Mouse (Mus musculus): ENCODE results near the gene Tmem238. TPM values are rescaled to one million over a fixed set of nuclear protein-coding genes. Genes with fewer than 3 reads are reported as not detected.

The Tmem238 gene
- total RNA-seq, 2 experiments from 2014 or later = 4.3 to 5.4 TPM

DNA sequence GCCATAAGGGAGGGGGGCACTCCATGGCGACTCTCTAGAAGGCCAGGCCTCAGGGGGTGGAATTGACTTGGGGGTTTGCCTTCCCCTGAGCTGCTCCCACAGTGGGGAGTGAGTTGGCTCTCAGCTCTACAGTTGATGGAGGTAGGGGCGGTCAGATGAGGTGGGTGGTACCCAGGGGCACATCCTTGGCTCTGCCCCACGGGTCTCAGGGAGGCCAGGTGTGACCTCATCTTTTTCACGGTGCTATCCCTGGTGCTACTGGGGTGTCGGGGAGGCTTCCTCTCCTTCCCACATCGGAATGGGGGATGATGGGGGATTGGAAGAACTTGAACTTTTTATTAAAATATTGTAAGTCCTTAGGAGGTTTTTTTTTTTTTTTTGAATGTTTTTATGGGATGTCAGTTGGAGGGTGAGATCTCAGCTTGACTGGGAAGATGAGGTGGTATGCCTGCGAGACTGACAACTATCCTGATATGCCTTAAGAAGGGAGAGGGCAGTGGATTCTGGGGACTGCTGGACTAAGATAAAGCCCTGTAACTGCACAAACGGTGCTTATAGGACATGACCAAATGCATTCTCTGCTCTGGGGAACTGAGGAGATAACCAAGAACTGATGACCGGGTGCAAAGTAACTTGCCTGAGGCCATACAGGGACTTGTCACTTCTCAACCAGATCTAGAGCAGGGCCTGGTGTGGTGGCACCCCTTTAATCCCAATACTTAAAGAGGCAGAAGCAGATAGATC lies 42.1 kb downstream of the Tmem238 start:
- no peak for DNase-seq (ENCODE audit: low spot score in 2 of 2)

DNA sequence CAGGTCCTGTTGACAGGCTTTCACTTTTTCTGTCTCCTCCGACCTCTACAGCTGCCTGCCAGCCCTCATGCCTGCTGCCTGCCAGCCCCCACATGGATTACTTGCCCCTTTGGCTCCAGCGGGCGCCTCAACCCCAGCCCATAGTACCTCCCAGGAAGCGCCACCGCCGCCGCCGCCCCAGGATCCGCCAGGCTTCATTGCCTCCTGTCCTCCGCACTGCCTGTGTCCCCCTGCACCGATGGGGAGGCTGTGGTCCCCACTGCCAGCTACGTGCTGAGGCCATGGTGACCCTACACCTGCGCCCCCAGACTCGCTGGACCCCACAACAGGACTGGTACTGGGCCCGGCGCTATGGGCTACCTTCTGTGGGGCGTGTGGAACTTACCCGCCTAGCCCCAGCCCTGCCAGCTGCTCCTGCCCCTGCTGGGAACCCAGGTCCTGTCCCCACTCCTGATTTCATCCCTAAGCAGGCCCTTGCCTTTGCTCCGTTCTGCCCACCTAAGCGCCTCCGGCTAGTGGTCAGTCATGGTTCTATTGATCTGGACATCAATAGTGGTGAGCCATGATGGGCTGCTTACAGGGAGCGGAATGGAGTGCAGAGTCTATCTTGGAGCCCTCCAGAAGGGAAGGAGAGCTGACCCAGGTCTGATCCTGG lies 43.0 kb downstream of the Tmem238 start:
- no peak for DNase-seq (ENCODE audit: low spot score in 2 of 2)

GRCm38 (mm10) chr7:4744886-4745285 lies 44.6 kb downstream of the Tmem238 start:
- no peak for DNase-seq (ENCODE audit: low spot score in 2 of 2)

- no peak for DNase-seq (ENCODE audit: low spot score in 2 of 2)
Measured at GRCm38 (mm10) chr7:4743354-4743753, 46.1 kb downstream of the Tmem238 start.

DNA sequence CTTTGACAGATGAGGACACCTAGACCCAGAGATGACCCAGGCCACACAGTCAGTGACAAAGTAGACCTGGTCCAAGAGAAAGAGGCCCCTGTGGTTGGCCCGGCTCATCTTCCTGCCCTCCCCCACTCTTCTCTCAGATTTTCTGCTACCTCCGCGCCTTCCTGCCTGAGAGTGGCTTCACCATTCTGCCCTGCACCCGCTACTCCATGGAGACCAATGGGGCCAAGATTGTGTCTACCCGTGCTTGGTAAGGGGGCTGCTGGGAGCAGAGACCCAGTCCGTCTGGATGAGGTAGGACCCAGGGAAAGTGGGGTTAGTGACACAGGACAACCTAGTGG lies 47.0 kb downstream of the Tmem238 start:
- no peak for DNase-seq (ENCODE audit: low spot score in 2 of 2)

GRCm38 (mm10) chr7:4741672-4742481 lies 47.6 kb downstream of the Tmem238 start:
- no peak for DNase-seq (ENCODE audit: low spot score in 2 of 2)

- peak; percentile 46 to 51 for DNase-seq (ENCODE audit: low spot score in 2 of 2)
Measured at GRCm38 (mm10) chr7:4741151-4741550, 48.3 kb downstream of the Tmem238 start.

DNA sequence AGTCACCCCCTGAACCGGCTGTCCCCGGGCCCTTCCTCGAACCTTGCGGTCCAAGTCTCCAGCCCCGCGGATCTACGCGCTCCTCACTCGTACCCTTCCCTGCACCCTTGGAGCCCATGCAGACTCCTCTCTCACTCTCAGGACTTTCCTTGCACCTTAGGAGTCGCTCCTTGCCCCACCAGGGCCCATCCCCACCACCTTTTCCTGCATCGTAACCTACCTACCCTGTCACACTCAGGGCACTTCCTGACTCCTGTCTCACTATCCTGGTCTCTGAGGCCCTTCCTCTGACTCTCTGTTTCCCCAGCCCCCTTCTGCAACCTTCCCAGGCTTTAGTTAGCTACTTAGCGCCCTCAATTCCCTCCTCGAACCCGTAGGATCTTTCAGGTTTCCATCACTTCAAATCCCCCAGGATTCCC lies 49.1 kb downstream of the Tmem238 start:
- no peak for DNase-seq (ENCODE audit: low spot score in 2 of 2)

DNA sequence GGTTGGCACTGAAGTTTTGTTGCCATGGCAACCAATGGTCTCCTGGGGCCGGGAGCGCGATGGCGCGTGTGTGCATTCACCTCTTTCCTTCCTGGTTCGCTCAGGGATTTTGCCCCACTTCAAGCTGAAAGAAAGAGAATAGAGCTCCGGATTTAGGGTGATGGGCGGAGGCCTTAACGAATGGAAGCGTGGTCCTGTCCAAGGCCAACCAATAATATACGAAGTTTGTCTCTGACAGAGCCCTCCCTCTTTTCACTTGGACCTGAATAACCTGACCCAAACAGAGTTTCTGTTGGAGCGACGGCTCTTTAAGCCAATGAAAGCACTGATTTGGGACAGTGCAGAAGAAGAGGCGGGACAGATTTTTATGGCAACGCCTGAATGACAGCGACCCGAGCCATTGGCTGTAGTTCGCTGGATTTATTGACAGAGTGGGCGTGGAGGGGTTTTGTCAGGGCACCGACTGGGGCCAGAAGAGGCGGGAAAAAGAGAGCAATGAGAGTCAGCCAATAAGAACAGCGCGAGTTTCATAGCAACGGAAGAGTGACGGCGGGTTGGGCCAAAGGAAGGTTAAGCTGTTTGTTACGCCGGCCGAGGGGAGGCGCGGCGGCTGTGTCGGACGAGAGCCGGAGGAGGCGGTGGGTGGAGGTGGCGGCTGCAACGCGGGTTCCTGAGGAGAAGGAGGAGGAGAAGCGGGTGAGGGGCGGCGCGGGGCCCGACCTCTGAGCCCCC lies 49.7 kb downstream of the Tmem238 start, which contains the start of gene Kmt5c:
Kmt5c (plus strand) TSS at position 572 of the 732 bp plus-strand sequence.
- DNase-seq (ENCODE audit: low spot score in 2 of 2) = peak; percentile 97

GRCm38 (mm10) chr7:4739041-4739543 lies 50.4 kb downstream of the Tmem238 start:
- DNase-seq (ENCODE audit: low spot score in 2 of 2) = no peak

Other genes with a start within 250 kb of the Tmem238 start
- 100 to 1,000 TPM; 203 to 205 TPM for gene Syt5, start 242.1 kb downstream of the Tmem238 start, total RNA-seq (2021)
- gene Ptprh, start 185.6 kb downstream of the Tmem238 start, total RNA-seq (2021) = 1 to 10 TPM; 1.1 TPM
- gene Tmem86b, start 158.2 kb downstream of the Tmem238 start, total RNA-seq (2021) = 10 to 100 TPM; 13.9 to 18.5 TPM
- gene Ppp6r1, start 130.6 kb downstream of the Tmem238 start, total RNA-seq (2021) = 100 to 1,000 TPM; 112 to 121 TPM
- gene Hspbp1, start 104.6 kb downstream of the Tmem238 start, total RNA-seq (2021) = 10 to 100 TPM; 93.2 to 97.2 TPM
- gene Brsk1, start 99.1 kb downstream of the Tmem238 start, total RNA-seq (2021) = 100 to 1,000 TPM; 280 to 313 TPM
- not detected for gene Tmem150b, start 64.4 kb downstream of the Tmem238 start, total RNA-seq (2021)
- 10 to 100 TPM; 43.5 to 45.9 TPM for gene Kmt5c, start 49.5 kb downstream of the Tmem238 start, total RNA-seq (2021)
- gene Cox6b2, start 36.6 kb downstream of the Tmem238 start, total RNA-seq (2021) = 1 to 10 TPM; 6.5 to 9.8 TPM
- not detected for gene Fam71e2, start 18.4 kb downstream of the Tmem238 start, total RNA-seq (2021)
- under 1 TPM; 0.38 to 0.41 TPM for gene Il11, start 6.8 kb downstream of the Tmem238 start, total RNA-seq (2021)
- gene Tmem190, start 6.7 kb downstream of the Tmem238 start, total RNA-seq (2021) = not detected
- 100 to 1,000 TPM; 540 to 663 TPM for gene Rpl28, start 3.2 kb upstream of the Tmem238 start, total RNA-seq (2021)
- 100 to 1,000 TPM; 129 to 166 TPM for gene Ube2s, start 22.9 kb upstream of the Tmem238 start, total RNA-seq (2021)
- gene Shisa7, start 55.0 kb upstream of the Tmem238 start, total RNA-seq (2021) = 100 to 1,000 TPM; 107 to 116 TPM
- gene Isoc2b, start 80.6 kb upstream of the Tmem238 start, total RNA-seq (2021) = 1 to 10 TPM; 3.0 to 4.3 TPM
- 1 to 10 TPM; 7.2 to 8.2 TPM for gene Isoc2a, start 87.5 kb upstream of the Tmem238 start, total RNA-seq (2021)
- gene Gm36210, start 116.9 kb upstream of the Tmem238 start, total RNA-seq (2021) = under 1 TPM in 1 of 2 experiments, not detected in 1; 0.45 TPM
- gene Zfp628, start 125.6 kb upstream of the Tmem238 start, total RNA-seq (2021) = 10 to 100 TPM; 14.3 TPM
- 10 to 100 TPM; 57.9 to 67.4 TPM for gene Nat14, start 132.4 kb upstream of the Tmem238 start, total RNA-seq (2021)
- 1 to 10 TPM; 2.9 to 3.0 TPM for gene Ssc5d, start 136.1 kb upstream of the Tmem238 start, total RNA-seq (2021)
- gene Sbk2, start 174.8 kb upstream of the Tmem238 start, total RNA-seq (2021) = not detected
- under 1 TPM; 0.40 to 0.57 TPM for gene Sbk3, start 181.5 kb upstream of the Tmem238 start, total RNA-seq (2021)
- 10 to 100 TPM; 38.2 to 46.0 TPM for gene Zfp579, start 206.5 kb upstream of the Tmem238 start, total RNA-seq (2021)
- 1 to 10 TPM; 4.5 TPM for gene Zfp524, start 224.8 kb upstream of the Tmem238 start, total RNA-seq (2021)
- gene Fiz1, start 225.0 kb upstream of the Tmem238 start, total RNA-seq (2021) = 10 to 100 TPM; 22.2 to 23.4 TPM
- gene Gm44973, start 225.8 kb upstream of the Tmem238 start, total RNA-seq (2021) = not detected
- gene Zfp865, start 230.7 kb upstream of the Tmem238 start, total RNA-seq (2021) = 10 to 100 TPM; 36.4 TPM
- gene Ccdc106, start 230.9 kb upstream of the Tmem238 start, total RNA-seq (2021) = 10 to 100 TPM; 59.9 to 60.2 TPM
- gene 4632433K11Rik, start 244.5 kb upstream of the Tmem238 start, total RNA-seq (2021) = not detected
- 1 to 10 TPM; 5.4 to 5.8 TPM for gene Zfp784, start 248.8 kb upstream of the Tmem238 start, total RNA-seq (2021)